Mouse (Mus musculus): ENCODE data around the gene Ntn1.

The Ntn1 gene

GRCm38 (mm10) chr11:68324863-68325262 lies 75.8 kb downstream of the Ntn1 start:
- no peak for DNase-seq

- no peak for DNase-seq
Measured at GRCm38 (mm10) chr11:68321417-68321816, 79.2 kb downstream of the Ntn1 start.

GRCm38 (mm10) chr11:68315551-68316130 lies 85.0 kb downstream of the Ntn1 start:
- DNase-seq, result no peak

- DNase-seq, result no peak
Measured at GRCm38 (mm10) chr11:68313861-68314260, 86.8 kb downstream of the Ntn1 start.

- DNase-seq, result no peak
Measured at GRCm38 (mm10) chr11:68313065-68313464, 87.6 kb downstream of the Ntn1 start.

GRCm38 (mm10) chr11:68308911-68309580 lies 91.6 kb downstream of the Ntn1 start:
- DNase-seq, result no peak

- DNase-seq, result no peak
Measured at GRCm38 (mm10) chr11:68305997-68306396, 94.6 kb downstream of the Ntn1 start.

- no peak for DNase-seq
Measured at GRCm38 (mm10) chr11:68302323-68302722, 98.3 kb downstream of the Ntn1 start.

GRCm38 (mm10) chr11:68301660-68302059 lies 99.0 kb downstream of the Ntn1 start:
- DNase-seq, result no peak

GRCm38 (mm10) chr11:68295474-68295873 lies 105.1 kb downstream of the Ntn1 start:
- DNase-seq, result no peak

- DNase-seq, result no peak
Measured at GRCm38 (mm10) chr11:68290631-68291030, 110.0 kb downstream of the Ntn1 start.

GRCm38 (mm10) chr11:68287331-68287730 lies 113.3 kb downstream of the Ntn1 start:
- DNase-seq, result no peak

GRCm38 (mm10) chr11:68286142-68286808 lies 114.3 kb downstream of the Ntn1 start:
- no peak for DNase-seq

- no peak for DNase-seq
Measured at GRCm38 (mm10) chr11:68285754-68286141, 114.9 kb downstream of the Ntn1 start.

- DNase-seq, result no peak
Measured at GRCm38 (mm10) chr11:68280001-68280510, 120.6 kb downstream of the Ntn1 start.

- no peak for DNase-seq
Measured at GRCm38 (mm10) chr11:68276945-68277344, 123.7 kb downstream of the Ntn1 start.

GRCm38 (mm10) chr11:68274331-68274811 lies 126.3 kb downstream of the Ntn1 start:
- DNase-seq, result no peak

- DNase-seq, result no peak
Measured at GRCm38 (mm10) chr11:68273855-68274254, 126.8 kb downstream of the Ntn1 start.

- no peak for DNase-seq
Measured at GRCm38 (mm10) chr11:68270730-68271467, 129.7 kb downstream of the Ntn1 start.

GRCm38 (mm10) chr11:68264276-68264675 lies 136.3 kb downstream of the Ntn1 start:
- no peak for DNase-seq

GRCm38 (mm10) chr11:68263100-68263499 lies 137.5 kb downstream of the Ntn1 start:
- DNase-seq, result no peak

- no peak for DNase-seq
Measured at GRCm38 (mm10) chr11:68261162-68261892, 139.3 kb downstream of the Ntn1 start.
